Mouse (Mus musculus): ENCODE measurements around the gene Nipa1. TPM values are rescaled to one million over a fixed set of nuclear protein-coding genes. Genes with fewer than 3 reads are reported as not detected.
"Not testable (repeated sequence)": the region's sequence is repeated elsewhere in the genome, so short reads cannot be mapped to it uniquely, and the experiment has no call there.

The Nipa1 gene
- polyA plus RNA-seq, 1 experiment = 2.3 TPM

- Histone ChIP-seq H3K9me3 (replicated peaks; ENCODE audit: control insufficient read depth, insufficient read depth, low read length, poor library complexity, severe bottlenecking) (no peaks in the 10 kb centered on the region), H3K27me3 (ENCODE audit: control insufficient read depth, insufficient read depth, low read length, poor library complexity, severe bottlenecking) (no peaks in the 10 kb centered on the region), H3K4me1 (ENCODE audit: control insufficient read depth, insufficient read depth, low read length) (no peaks in the 10 kb centered on the region), H3K27ac (ENCODE audit: insufficient read depth, low read length) (no peak overlapping the region), H3K9ac (ENCODE audit: low read depth, poor library complexity, severe bottlenecking) (no peak overlapping the region), H3K4me3 (ENCODE audit: low read depth, low read length) (no peak overlapping the region), H3K36me3 (ENCODE audit: control insufficient read depth, insufficient read depth, low read length, poor library complexity, severe bottlenecking) (no peaks in the 10 kb centered on the region)
- TF ChIP-seq CTCF (IDR thresholded peaks at IDR 0.05; ENCODE audit: low read depth, low read length) (no peak), EP300 (IDR thresholded peaks at IDR 0.05; ENCODE audit: insufficient read depth, low read depth, low read length) (no peak), POLR2A (IDR thresholded peaks at IDR 0.05; ENCODE audit: insufficient read depth, low read length) (no peak)
These were observed 3.8 kb upstream of the Nipa1 start for GRCm38 (mm10) chr7:56023586-56023985.

GRCm38 (mm10) chr7:56018972-56019929 lies 503 bp downstream of the Nipa1 start:
- no peak overlapping the region for H3K27ac ChIP-seq (ENCODE audit: insufficient read depth, low read length)
- no peaks in the 10 kb centered on the region for H3K36me3 ChIP-seq (ENCODE audit: control insufficient read depth, insufficient read depth, low read length, poor library complexity, severe bottlenecking)
- H3K9me3 ChIP-seq (replicated peaks; ENCODE audit: control insufficient read depth, insufficient read depth, low read length, poor library complexity, severe bottlenecking) = no peaks in the 10 kb centered on the region
- H3K4me1 ChIP-seq (ENCODE audit: control insufficient read depth, insufficient read depth, low read length) = no peaks in the 10 kb centered on the region
- no peaks in the 10 kb centered on the region for H3K27me3 ChIP-seq (ENCODE audit: control insufficient read depth, insufficient read depth, low read length, poor library complexity, severe bottlenecking)
- H3K9ac ChIP-seq (ENCODE audit: low read depth, poor library complexity, severe bottlenecking) = peak overlapping the region; percentile 53
- peak overlapping the region; percentile 90 for H3K4me3 ChIP-seq (ENCODE audit: low read depth, low read length)
- TF ChIP-seq EP300 (IDR thresholded peaks at IDR 0.05; ENCODE audit: insufficient read depth, low read depth, low read length) (no peak), CTCF (IDR thresholded peaks at IDR 0.05; ENCODE audit: low read depth, low read length) (no peak), POLR2A (IDR thresholded peaks at IDR 0.05; ENCODE audit: insufficient read depth, low read length) (no peak)

- Histone ChIP-seq H3K4me3 (ENCODE audit: low read depth, low read length) (peak overlapping the region; percentile 77), H3K9ac (ENCODE audit: low read depth, poor library complexity, severe bottlenecking) (no peak overlapping the region), H3K9me3 (replicated peaks; ENCODE audit: control insufficient read depth, insufficient read depth, low read length, poor library complexity, severe bottlenecking) (no peaks in the 10 kb centered on the region), H3K36me3 (ENCODE audit: control insufficient read depth, insufficient read depth, low read length, poor library complexity, severe bottlenecking) (no peaks in the 10 kb centered on the region), H3K27ac (ENCODE audit: insufficient read depth, low read length) (no peak overlapping the region), H3K4me1 (ENCODE audit: control insufficient read depth, insufficient read depth, low read length) (no peaks in the 10 kb centered on the region), H3K27me3 (ENCODE audit: control insufficient read depth, insufficient read depth, low read length, poor library complexity, severe bottlenecking) (no peaks in the 10 kb centered on the region)
- TF ChIP-seq CTCF (IDR thresholded peaks at IDR 0.05; ENCODE audit: low read depth, low read length) = no peak
- TF ChIP-seq POLR2A (IDR thresholded peaks at IDR 0.05; ENCODE audit: insufficient read depth, low read length) = no peak
- no peak for TF ChIP-seq EP300 (IDR thresholded peaks at IDR 0.05; ENCODE audit: insufficient read depth, low read depth, low read length)
These were observed 1.2 kb downstream of the Nipa1 start for GRCm38 (mm10) chr7:56018446-56018971.

- H3K4me1 ChIP-seq (ENCODE audit: control insufficient read depth, insufficient read depth, low read length) = no peaks in the 10 kb centered on the region
- TF ChIP-seq CTCF (IDR thresholded peaks at IDR 0.05; ENCODE audit: low read depth, low read length) = no peak
- no peak for TF ChIP-seq EP300 (IDR thresholded peaks at IDR 0.05; ENCODE audit: insufficient read depth, low read depth, low read length)
- no peak for TF ChIP-seq POLR2A (IDR thresholded peaks at IDR 0.05; ENCODE audit: insufficient read depth, low read length)
- H3K9me3 ChIP-seq (replicated peaks; ENCODE audit: control insufficient read depth, insufficient read depth, low read length, poor library complexity, severe bottlenecking) = no peaks in the 10 kb centered on the region
- H3K4me3 ChIP-seq (ENCODE audit: low read depth, low read length) = no peak overlapping the region
- no peaks in the 10 kb centered on the region for H3K27me3 ChIP-seq (ENCODE audit: control insufficient read depth, insufficient read depth, low read length, poor library complexity, severe bottlenecking)
- H3K36me3 ChIP-seq (ENCODE audit: control insufficient read depth, insufficient read depth, low read length, poor library complexity, severe bottlenecking) = no peaks in the 10 kb centered on the region
- H3K27ac ChIP-seq (ENCODE audit: insufficient read depth, low read length) = no peak overlapping the region
- H3K9ac ChIP-seq (ENCODE audit: low read depth, poor library complexity, severe bottlenecking) = no peak overlapping the region
These were observed 2.0 kb downstream of the Nipa1 start for GRCm38 (mm10) chr7:56017761-56018160.

GRCm38 (mm10) chr7:56015837-56016236 lies 3.9 kb downstream of the Nipa1 start:
- TF ChIP-seq POLR2A (IDR thresholded peaks at IDR 0.05; ENCODE audit: insufficient read depth, low read length) (no peak), CTCF (IDR thresholded peaks at IDR 0.05; ENCODE audit: low read depth, low read length) (no peak)
- Histone ChIP-seq H3K9me3 (replicated peaks; ENCODE audit: control insufficient read depth, insufficient read depth, low read length, poor library complexity, severe bottlenecking) (no peaks in the 10 kb centered on the region), H3K9ac (ENCODE audit: low read depth, poor library complexity, severe bottlenecking) (no peak overlapping the region), H3K27me3 (ENCODE audit: control insufficient read depth, insufficient read depth, low read length, poor library complexity, severe bottlenecking) (no peaks in the 10 kb centered on the region), H3K27ac (ENCODE audit: insufficient read depth, low read length) (no peak overlapping the region), H3K4me1 (ENCODE audit: control insufficient read depth, insufficient read depth, low read length) (no peaks in the 10 kb centered on the region), H3K4me3 (ENCODE audit: low read depth, low read length) (no peak overlapping the region), H3K36me3 (ENCODE audit: control insufficient read depth, insufficient read depth, low read length, poor library complexity, severe bottlenecking) (no peaks in the 10 kb centered on the region)

- no peaks in the 10 kb centered on the region for H3K27me3 ChIP-seq (ENCODE audit: control insufficient read depth, insufficient read depth, low read length, poor library complexity, severe bottlenecking)
- no peak overlapping the region for H3K4me3 ChIP-seq (ENCODE audit: low read depth, low read length)
- no peak overlapping the region for H3K27ac ChIP-seq (ENCODE audit: insufficient read depth, low read length)
- H3K36me3 ChIP-seq (ENCODE audit: control insufficient read depth, insufficient read depth, low read length, poor library complexity, severe bottlenecking) = no peaks in the 10 kb centered on the region
- no peaks in the 10 kb centered on the region for H3K9me3 ChIP-seq (replicated peaks; ENCODE audit: control insufficient read depth, insufficient read depth, low read length, poor library complexity, severe bottlenecking)
- no peaks in the 10 kb centered on the region for H3K4me1 ChIP-seq (ENCODE audit: control insufficient read depth, insufficient read depth, low read length)
- TF ChIP-seq POLR2A (IDR thresholded peaks at IDR 0.05; ENCODE audit: insufficient read depth, low read length) (no peak), EP300 (IDR thresholded peaks at IDR 0.05; ENCODE audit: insufficient read depth, low read depth, low read length) (no peak), CTCF (IDR thresholded peaks at IDR 0.05; ENCODE audit: low read depth, low read length) (no peak)
- H3K9ac ChIP-seq (ENCODE audit: low read depth, poor library complexity, severe bottlenecking) = no peak overlapping the region
These were observed 4.6 kb downstream of the Nipa1 start for GRCm38 (mm10) chr7:56015172-56015571.

GRCm38 (mm10) chr7:56014002-56014702 lies 5.6 kb downstream of the Nipa1 start:
- H3K27ac ChIP-seq (ENCODE audit: insufficient read depth, low read length); H3K27me3 ChIP-seq (ENCODE audit: control insufficient read depth, insufficient read depth, low read length, poor library complexity, severe bottlenecking); H3K36me3 ChIP-seq (ENCODE audit: control insufficient read depth, insufficient read depth, low read length, poor library complexity, severe bottlenecking); H3K4me3 ChIP-seq (ENCODE audit: low read depth, low read length); H3K4me1 ChIP-seq (ENCODE audit: control insufficient read depth, insufficient read depth, low read length); H3K9me3 ChIP-seq (replicated peaks; ENCODE audit: control insufficient read depth, insufficient read depth, low read length, poor library complexity, severe bottlenecking); H3K9ac ChIP-seq (ENCODE audit: low read depth, poor library complexity, severe bottlenecking): not testable (repeated sequence)

Data from ES-Bruce4 (cell line).